Mouse (Mus musculus) mesoderm, embryonic 11.5 days (tissue): Measurements from ENCODE around the gene Tm4sf4.

ENCODE experiments used
- DNase-seq: peaks from one replicate; pipeline ENCODE4 v3.0.0-alpha.2; 2012; ENCODE audit warnings: low read depth, low spot score

The Tm4sf4 gene

GRCm38 (mm10) chr3:57474421-57474820 lies 49.3 kb downstream of the Tm4sf4 start:
- no peak for DNase-seq

- DNase-seq = no peak
These were observed 55.5 kb downstream of the Tm4sf4 start for GRCm38 (mm10) chr3:57480640-57481039.

- no peak for DNase-seq
These were observed 56.9 kb downstream of the Tm4sf4 start for GRCm38 (mm10) chr3:57481981-57482380.

- no peak for DNase-seq
These were observed 61.0 kb downstream of the Tm4sf4 start for GRCm38 (mm10) chr3:57486068-57486467.

- peak; percentile 69 for DNase-seq
These were observed 62.5 kb downstream of the Tm4sf4 start for GRCm38 (mm10) chr3:57487455-57488153.
